Mouse (Mus musculus): ENCODE measurements at regions not wholly inside any gene's neighbourhood (a gene's known extent, or its start where the extent isn't known, plus 50 kb on each side); places are given as distances from the start of the nearest gene placed in this dataset.

DNA sequence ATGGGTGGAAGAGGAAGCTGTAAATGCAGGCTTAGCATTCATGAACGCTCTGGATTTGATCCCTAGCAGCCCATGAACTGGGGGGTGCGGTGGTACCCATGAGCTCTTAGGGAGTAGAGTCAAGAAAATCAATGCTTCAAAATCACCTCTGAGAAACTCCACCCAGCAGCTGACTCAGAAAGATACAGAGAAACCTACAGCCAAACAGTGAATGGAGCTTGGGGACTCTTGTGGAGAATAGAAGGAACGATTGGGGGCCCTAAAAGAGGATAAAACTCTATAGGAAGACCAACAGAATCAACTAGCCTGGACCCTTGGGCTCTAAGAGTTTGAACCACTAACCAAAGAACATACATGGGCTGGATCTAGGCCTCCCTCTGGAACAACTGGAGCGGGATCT is 177.6 kb downstream of the Ube2e3 start:
- TF ChIP-seq CTCF (IDR thresholded peaks at IDR 0.05; ENCODE audit: low read depth), result no peak
- no peak for ATAC-seq
- 68% methylated on average over 4 of the region's 4 CpGs for WGBS

DNA sequence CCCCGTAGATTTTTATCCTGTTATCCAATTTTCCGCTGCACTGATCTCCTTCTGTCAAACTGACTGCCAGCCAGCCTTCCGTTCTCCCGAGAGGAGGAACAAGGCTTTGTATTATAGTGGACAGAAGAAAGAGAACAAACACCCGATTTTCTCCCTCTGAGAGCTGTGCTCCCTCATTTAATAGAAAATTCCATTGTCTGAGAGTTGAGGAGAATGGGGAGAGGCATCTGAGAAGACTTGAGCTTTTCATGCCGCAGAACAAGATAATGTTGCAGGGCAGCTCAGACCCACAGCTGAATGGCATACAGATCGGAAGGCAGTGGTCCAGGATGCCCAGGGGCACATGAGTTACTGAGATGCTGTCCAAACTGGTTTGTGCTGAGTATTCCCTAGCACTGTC is 180.1 kb downstream of the Ube2e3 start:
- no peaks in the 10 kb centered on the region for H3K36me3 ChIP-seq (ENCODE audit: control insufficient read depth, insufficient read depth)
- no peak overlapping the region for H3K4me2 ChIP-seq (replicated peaks; ENCODE audit: low read depth)
- TF ChIP-seq CTCF (IDR thresholded peaks at IDR 0.05; ENCODE audit: low read depth), result no peak
- H3K4me1 ChIP-seq (replicated peaks; ENCODE audit: control insufficient read depth, insufficient read depth, low read length), result no peaks in the 10 kb centered on the region
- no peaks in the 10 kb centered on the region for H3K9me3 ChIP-seq (ENCODE audit: control insufficient read depth)
- ATAC-seq, result no peak
- H3K27me3 ChIP-seq (replicated peaks; ENCODE audit: control insufficient read depth, insufficient read depth, low read length), result no peaks in the 10 kb centered on the region
- no peak overlapping the region for H3K4me3 ChIP-seq (ENCODE audit: low read depth, low read length)
- no peak overlapping the region for H3K27ac ChIP-seq (ENCODE audit: low read depth, low read length)
- 65% methylated on average over 7 of the region's 7 CpGs for WGBS
- H3K9ac ChIP-seq (ENCODE audit: low read depth, low read length), result no peak overlapping the region

More for the DNA sequence above, 177.6 kb downstream of the Ube2e3 start:
- H3K4me3 ChIP-seq (ENCODE audit: low read depth, low read length), result no peak overlapping the region
- H3K4me1 ChIP-seq (replicated peaks; ENCODE audit: control insufficient read depth, insufficient read depth, low read length), result no peaks in the 10 kb centered on the region
- H3K4me2 ChIP-seq (replicated peaks; ENCODE audit: low read depth), result no peak overlapping the region
- H3K9me3 ChIP-seq (ENCODE audit: control insufficient read depth), result no peaks in the 10 kb centered on the region
- no peaks in the 10 kb centered on the region for H3K27me3 ChIP-seq (replicated peaks; ENCODE audit: control insufficient read depth, insufficient read depth, low read length)
- H3K36me3 ChIP-seq (ENCODE audit: control insufficient read depth, insufficient read depth), result no peaks in the 10 kb centered on the region
- H3K9ac ChIP-seq (ENCODE audit: low read depth, low read length), result no peak overlapping the region
- H3K27ac ChIP-seq (ENCODE audit: low read depth, low read length), result no peak overlapping the region

DNA sequence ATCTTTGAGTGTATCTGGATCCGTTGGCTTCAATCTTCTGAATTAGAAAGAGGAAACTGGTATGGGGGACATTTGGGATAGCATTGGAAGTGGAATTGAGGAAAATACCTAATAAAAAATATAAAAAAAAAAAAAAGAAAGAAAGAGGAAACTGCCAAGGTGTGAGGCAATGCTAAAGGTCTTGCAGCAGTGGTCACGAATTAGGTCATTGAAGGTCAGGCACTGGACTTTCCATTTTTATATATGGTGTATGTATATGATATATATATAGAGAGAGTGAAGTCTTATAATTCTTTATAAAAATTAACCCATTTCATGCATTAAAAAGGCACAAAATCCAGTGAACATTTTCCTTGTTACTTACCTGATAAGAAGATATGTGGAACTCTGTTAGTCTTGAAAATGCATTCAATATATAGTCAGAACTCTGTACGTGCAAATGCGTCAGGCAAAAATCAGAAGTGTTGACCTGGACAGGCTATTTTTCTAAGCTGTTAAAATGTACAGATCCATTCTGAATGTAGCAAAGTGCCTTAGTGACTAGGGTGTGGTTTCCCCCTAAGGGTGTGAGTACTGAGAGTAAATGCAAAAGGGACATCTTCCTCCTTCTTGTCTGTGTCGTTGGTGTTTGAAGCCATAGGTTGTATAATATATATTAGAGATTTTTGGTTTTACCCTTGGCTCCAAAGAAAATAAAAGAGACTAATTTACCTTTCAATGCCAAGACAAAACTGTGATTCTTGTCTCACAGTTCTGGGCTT is 181.0 kb downstream of the Ube2e3 start:
- Histone ChIP-seq H3K9me3 (ENCODE audit: control insufficient read depth) (no peaks in the 10 kb centered on the region), H3K4me3 (ENCODE audit: low read depth, low read length) (no peak overlapping the region), H3K4me2 (replicated peaks; ENCODE audit: low read depth) (no peak overlapping the region), H3K27ac (ENCODE audit: low read depth, low read length) (no peak overlapping the region), H3K27me3 (replicated peaks; ENCODE audit: control insufficient read depth, insufficient read depth, low read length) (no peaks in the 10 kb centered on the region), H3K9ac (ENCODE audit: low read depth, low read length) (no peak overlapping the region), H3K36me3 (ENCODE audit: control insufficient read depth, insufficient read depth) (no peaks in the 10 kb centered on the region), H3K4me1 (replicated peaks; ENCODE audit: control insufficient read depth, insufficient read depth, low read length) (no peaks in the 10 kb centered on the region)
- no peak for TF ChIP-seq CTCF (IDR thresholded peaks at IDR 0.05; ENCODE audit: low read depth)
- ATAC-seq, result no peak
- WGBS, result 91% methylated on average over 5 of the region's 5 CpGs

GRCm38 (mm10) chr2:79050495-79051046 is 182.6 kb downstream of the Ube2e3 start:
- H3K27ac ChIP-seq (ENCODE audit: low read depth, low read length), result no peak overlapping the region
- no peak for ATAC-seq
- WGBS, result 76% methylated on average over 1 of the region's 1 CpGs

GRCm38 (mm10) chr2:79052226-79052625 is 184.3 kb downstream of the Ube2e3 start:
- Histone ChIP-seq H3K9ac (ENCODE audit: low read depth, low read length) (no peak overlapping the region), H3K4me2 (replicated peaks; ENCODE audit: low read depth) (no peak overlapping the region), H3K27ac (ENCODE audit: low read depth, low read length) (no peak overlapping the region), H3K4me1 (replicated peaks; ENCODE audit: control insufficient read depth, insufficient read depth, low read length) (no peaks in the 10 kb centered on the region), H3K27me3 (replicated peaks; ENCODE audit: control insufficient read depth, insufficient read depth, low read length) (no peaks in the 10 kb centered on the region), H3K9me3 (ENCODE audit: control insufficient read depth) (no peaks in the 10 kb centered on the region), H3K36me3 (ENCODE audit: control insufficient read depth, insufficient read depth) (no peaks in the 10 kb centered on the region), H3K4me3 (ENCODE audit: low read depth, low read length) (no peak overlapping the region)
- TF ChIP-seq CTCF (IDR thresholded peaks at IDR 0.05; ENCODE audit: low read depth), result no peak
- ATAC-seq, result no peak
- 89% methylated on average over 1 of the region's 1 CpGs for WGBS

More at GRCm38 (mm10) chr2:79050495-79051046, 182.6 kb downstream of the Ube2e3 start:
- no peaks in the 10 kb centered on the region for H3K27me3 ChIP-seq (replicated peaks; ENCODE audit: control insufficient read depth, insufficient read depth, low read length)
- no peaks in the 10 kb centered on the region for H3K36me3 ChIP-seq (ENCODE audit: control insufficient read depth, insufficient read depth)
- H3K9ac ChIP-seq (ENCODE audit: low read depth, low read length), result no peak overlapping the region
- H3K4me1 ChIP-seq (replicated peaks; ENCODE audit: control insufficient read depth, insufficient read depth, low read length), result no peaks in the 10 kb centered on the region
- no peak for TF ChIP-seq CTCF (IDR thresholded peaks at IDR 0.05; ENCODE audit: low read depth)
- no peaks in the 10 kb centered on the region for H3K9me3 ChIP-seq (ENCODE audit: control insufficient read depth)
- H3K4me3 ChIP-seq (ENCODE audit: low read depth, low read length), result no peak overlapping the region
- no peak overlapping the region for H3K4me2 ChIP-seq (replicated peaks; ENCODE audit: low read depth)

GRCm38 (mm10) chr2:79056138-79056537 is 188.2 kb downstream of the Ube2e3 start:
- 72% methylated on average over 2 of the region's 2 CpGs for WGBS
- Histone ChIP-seq H3K4me3 (ENCODE audit: low read depth, low read length) (no peak overlapping the region), H3K9ac (ENCODE audit: low read depth, low read length) (no peak overlapping the region), H3K4me1 (replicated peaks; ENCODE audit: control insufficient read depth, insufficient read depth, low read length) (no peaks in the 10 kb centered on the region), H3K27me3 (replicated peaks; ENCODE audit: control insufficient read depth, insufficient read depth, low read length) (no peaks in the 10 kb centered on the region), H3K9me3 (ENCODE audit: control insufficient read depth) (no peaks in the 10 kb centered on the region), H3K36me3 (ENCODE audit: control insufficient read depth, insufficient read depth) (no peaks in the 10 kb centered on the region), H3K4me2 (replicated peaks; ENCODE audit: low read depth) (no peak overlapping the region), H3K27ac (ENCODE audit: low read depth, low read length) (no peak overlapping the region)
- no peak for TF ChIP-seq CTCF (IDR thresholded peaks at IDR 0.05; ENCODE audit: low read depth)
- no peak for ATAC-seq
